Mouse (Mus musculus) c-Kit-negative CD71-positive TER-119-positive erythroid progenitor cells, embryonic 14.5 days (primary cell): ENCODE data around the gene Pde4d.

ENCODE experiments used
- DNase-seq: peaks from one replicate; pipeline ENCODE4 v3.0.0-alpha.2; 2013; ENCODE audit warnings: low read depth, low spot score

Gene Pde4d

DNA sequence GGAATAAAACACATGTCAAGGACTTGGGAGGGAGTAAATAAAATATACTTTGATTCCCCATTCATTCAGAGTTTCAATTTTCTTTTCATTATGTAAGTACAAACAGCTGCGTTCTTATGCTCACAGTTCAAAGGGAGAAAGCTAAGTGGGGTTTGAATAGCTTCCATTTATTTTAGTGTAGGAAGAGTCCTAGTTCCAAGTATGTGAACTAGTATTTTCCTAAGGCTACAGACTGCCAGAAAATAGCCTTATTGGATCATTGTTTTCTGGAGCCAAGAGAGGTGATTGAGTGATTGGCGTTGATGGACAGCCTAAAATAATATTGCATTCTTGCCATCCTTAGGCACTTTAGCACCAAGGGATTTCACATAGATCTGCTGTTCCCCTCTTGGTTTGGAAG, 41.1 kb downstream of the Pde4d start:
- no peak for DNase-seq

DNA sequence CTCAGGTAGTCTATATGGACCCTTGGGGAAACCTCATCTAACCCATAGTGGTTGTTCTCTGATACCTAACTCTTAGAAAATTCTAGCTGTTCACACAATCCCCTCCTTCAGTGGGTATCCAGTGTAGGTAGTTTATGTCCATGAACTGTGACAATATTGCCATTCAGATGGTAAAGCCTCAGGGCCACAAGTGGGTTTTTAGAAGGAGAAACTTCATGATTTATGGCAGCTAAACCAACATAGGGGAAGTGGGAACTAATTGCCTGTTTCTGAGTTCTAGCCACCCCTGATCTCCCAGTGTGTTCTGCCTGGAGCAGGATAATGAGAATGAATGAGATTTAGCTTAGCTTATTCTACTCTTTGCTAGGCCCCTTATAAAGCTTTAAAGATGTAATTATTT, 43.1 kb downstream of the Pde4d start:
- no peak for DNase-seq

GRCm38 (mm10) chr13:108494365-108494764, 44.6 kb downstream of the Pde4d start:
- no peak for DNase-seq

DNA sequence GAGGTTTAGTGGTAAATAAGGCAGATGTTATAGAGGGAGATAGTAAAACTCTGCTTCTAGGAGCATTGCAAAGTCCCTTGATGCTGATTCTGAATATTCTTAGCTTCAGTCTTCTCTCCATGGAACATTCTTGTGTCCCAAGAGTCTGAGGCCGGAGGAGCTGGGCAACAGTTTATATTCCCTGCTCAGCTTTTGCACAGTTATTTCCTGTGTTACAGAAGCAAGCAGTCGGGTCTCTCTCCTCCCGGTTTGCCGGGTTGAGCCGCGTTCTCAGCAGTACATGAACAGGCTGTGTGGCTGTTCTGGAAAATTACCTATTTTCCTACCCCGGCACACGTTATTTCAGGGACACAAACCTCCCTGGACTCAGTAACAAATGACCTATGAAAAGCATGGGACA, 48.0 kb downstream of the Pde4d start:
- DNase-seq, result no peak

- DNase-seq, result no peak
Observed at GRCm38 (mm10) chr13:108498247-108498743, 48.5 kb downstream of the Pde4d start.

- DNase-seq, result no peak
Observed at GRCm38 (mm10) chr13:108498773-108499313, 49.1 kb downstream of the Pde4d start.

DNA sequence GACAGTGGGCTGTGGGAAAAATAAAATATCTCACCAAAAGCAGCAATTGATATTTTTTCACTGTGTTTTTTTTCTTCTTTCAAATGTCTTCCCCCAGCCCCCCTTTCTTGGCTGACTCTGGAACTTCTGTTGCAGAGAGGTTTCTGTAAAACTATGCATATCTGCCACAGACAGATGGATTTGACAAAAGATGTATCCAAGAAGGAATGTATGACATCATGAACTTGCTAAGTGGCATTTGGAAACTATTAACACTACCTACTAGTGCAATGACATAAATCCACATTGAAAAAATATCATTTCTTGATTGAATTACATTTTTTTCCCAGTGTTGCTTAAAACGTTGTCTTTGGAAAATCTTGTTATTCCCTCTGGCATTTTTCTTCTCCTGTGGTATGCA, 51.6 kb downstream of the Pde4d start:
- no peak for DNase-seq

GRCm38 (mm10) chr13:108524548-108524947, 74.8 kb downstream of the Pde4d start:
- DNase-seq, result no peak

DNA sequence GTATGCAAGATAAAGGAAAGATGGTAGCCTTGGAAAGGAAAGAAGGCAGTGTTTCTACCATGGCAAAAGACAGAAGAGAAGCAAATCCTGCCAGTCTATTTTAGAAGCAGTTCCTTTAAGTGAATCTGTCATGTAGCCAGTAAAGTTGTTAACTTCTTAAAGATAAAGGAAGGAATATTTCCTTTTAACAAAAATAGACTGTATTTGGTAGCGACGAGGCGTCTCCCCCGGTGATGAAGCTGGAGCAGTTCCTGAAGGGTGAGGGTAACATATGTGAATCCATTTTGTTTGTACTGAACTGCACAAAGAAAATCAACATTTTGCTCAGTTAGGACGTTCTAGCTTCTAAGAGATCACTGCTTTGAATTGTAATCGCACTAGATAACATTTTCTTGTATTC, 75.2 kb downstream of the Pde4d start:
- DNase-seq, result no peak

- DNase-seq, result no peak
Observed at GRCm38 (mm10) chr13:108526258-108527007, 76.7 kb downstream of the Pde4d start.

DNA sequence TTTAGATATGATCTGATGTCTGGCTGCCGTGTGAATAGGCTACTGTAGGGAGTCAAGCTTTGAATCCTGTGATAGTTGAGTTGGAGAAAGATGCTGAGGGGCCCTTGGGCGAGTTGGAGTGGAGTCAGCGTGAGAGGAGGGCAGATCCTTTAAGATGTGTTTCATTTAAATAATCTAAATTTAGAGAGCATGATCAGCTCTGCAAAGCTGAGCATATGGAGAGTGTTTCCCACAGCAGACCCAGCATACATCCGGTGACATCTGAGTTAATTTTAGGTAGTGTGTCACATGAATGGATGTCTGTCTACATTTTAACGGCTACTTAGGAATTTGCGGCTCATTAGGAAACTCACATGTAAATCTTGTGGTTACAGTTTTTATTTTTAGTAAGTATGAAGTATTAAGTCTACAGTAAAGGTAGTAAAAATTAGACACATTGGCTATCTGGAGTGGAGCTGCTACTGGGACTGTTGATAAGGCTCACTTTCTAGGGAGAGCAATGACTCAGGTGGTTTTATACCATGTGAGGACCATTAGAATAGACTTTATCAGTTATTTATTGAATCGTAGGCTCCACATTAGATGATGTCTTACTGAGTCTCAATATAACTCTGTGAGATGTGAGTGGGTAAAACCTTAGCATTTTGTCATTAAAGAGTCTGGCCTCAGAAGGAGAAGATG, 77.5 kb downstream of the Pde4d start:
- peak; percentile 4 for DNase-seq

- DNase-seq, result no peak
Observed at GRCm38 (mm10) chr13:108528343-108528742, 78.6 kb downstream of the Pde4d start.

- no peak for DNase-seq
Observed at GRCm38 (mm10) chr13:108532875-108533274, 83.1 kb downstream of the Pde4d start.

- DNase-seq, result no peak
Observed at GRCm38 (mm10) chr13:108536436-108536835, 86.7 kb downstream of the Pde4d start.

DNA sequence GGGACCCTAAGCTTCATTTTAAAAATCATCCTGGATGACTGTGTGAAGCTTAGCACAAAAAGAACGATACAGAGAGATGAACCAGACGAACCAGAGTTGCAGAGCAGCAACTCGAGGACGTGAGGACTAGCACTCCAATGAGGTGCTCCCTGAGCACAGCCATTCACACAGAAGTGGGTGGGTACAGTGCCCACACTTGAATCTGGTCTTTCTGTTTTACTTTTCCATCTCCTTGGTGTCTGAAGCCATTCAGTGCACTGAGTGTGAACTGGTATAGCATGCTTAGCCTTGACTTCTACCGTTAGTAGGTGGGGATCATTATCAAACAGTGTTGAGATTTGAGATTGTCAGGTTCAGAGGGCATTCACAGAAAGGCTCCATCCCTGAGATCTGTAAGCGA, 87.2 kb downstream of the Pde4d start:
- DNase-seq, result no peak

GRCm38 (mm10) chr13:108538760-108539369, 89.1 kb downstream of the Pde4d start:
- no peak for DNase-seq

DNA sequence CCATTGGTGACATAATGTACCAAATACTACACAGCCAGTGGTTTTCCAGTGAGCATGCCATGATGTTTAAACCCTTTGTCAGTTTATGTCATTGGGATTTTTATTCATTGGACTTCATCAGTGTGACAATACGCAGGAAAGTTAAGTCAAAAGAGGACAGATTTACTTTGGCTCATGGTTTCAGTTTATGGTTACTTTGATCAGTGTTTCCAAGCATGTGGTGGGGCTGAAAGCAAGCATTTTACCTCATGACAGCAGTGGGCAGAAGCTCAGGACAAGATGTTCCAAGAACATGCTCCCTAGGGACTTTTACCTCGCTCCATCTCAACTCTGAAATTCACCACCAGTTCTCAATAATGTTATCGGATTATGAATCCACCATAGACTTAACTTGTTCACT, 91.7 kb downstream of the Pde4d start:
- DNase-seq, result no peak

GRCm38 (mm10) chr13:108542342-108542761, 92.6 kb downstream of the Pde4d start:
- DNase-seq, result no peak

- no peak for DNase-seq
Observed at GRCm38 (mm10) chr13:108552288-108552687, 102.5 kb downstream of the Pde4d start.

DNA sequence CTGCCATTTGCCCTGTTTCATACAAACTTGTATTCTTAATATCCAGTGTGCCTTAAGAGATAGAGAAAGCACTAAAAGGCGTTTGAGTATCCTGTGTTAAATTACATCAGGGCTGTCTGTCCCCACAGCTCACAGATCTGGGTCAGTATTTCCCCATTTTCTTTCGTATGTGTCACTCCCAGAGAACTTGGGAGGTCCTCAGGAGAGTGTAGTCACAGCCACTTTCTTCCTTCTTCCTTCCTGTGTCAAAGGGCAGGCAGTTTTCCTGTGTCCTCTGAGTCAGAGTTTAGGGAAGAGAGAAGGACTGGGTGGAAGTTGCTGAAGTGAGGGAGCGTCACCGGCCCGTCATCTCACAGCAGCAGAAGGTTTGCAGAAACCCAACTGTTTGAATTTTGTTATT, 103.2 kb downstream of the Pde4d start:
- DNase-seq, result no peak

DNA sequence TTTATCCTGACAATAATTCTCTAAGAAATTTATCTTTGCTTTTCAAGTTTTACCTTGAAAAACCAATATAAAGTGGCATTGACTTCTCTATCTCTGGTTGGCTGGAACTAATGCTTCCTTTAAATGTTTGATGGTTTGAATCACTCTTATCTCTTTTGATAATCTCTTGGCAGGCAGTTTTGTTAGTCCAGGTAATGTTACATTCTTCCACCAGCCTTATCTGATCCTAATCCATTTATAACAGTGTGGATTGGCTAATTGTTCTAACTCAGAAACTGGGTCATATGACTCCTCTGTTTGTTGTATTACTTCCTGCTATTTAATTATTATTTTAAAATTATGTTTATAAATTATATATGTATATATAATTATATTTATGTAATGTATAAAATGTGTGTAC, 105.2 kb downstream of the Pde4d start:
- DNase-seq, result no peak

DNA sequence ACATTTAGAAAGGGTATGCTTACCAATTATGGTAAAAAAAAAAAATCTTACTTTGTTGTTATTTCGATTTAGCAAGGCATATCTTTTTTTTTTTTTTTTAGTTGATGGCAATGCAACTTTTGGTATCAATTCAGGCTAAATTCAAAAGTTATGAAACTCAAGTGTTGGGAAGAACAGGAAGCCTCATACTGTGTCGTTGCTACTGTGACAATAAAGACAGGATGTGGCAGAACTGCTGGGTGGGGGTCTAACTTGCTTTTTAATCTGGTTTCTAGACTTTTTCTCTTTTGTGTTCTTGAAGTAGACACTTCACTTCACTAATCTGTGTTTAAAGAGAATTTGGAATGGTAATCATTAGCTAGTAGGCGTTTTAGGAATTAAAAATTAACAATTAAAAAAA, 147.2 kb downstream of the Pde4d start:
- no peak for DNase-seq
